In genomic region chr1:75317241-75318201, GRCm38 (mm10) we compare ENCODE assay signal across 7 mouse cellular contexts. TPM values are rescaled to one million over a fixed set of nuclear protein-coding genes. Genes with fewer than 3 reads are reported as not detected.
A peak's percentile ranks its signal among the peaks of the same experiment; 100 is the strongest.
DNase-seq lines count a peak whose midpoint lies in the region; ATAC-seq lines count a peak whose summit lies in the region.

Dnpep (minus strand) TSS chr1:75317990.

- H3K27ac ChIP-seq in embryonic facial prominence, embryonic 11.5 days (replicated peaks; ENCODE audit: low read depth, low read length): peak within 1 kb of the TSS; percentile 78
- H3K27ac ChIP-seq in limb, embryonic 10.5 days: peak within 1 kb of the TSS; percentile 82
- H3K27ac ChIP-seq in midbrain, embryonic 13.5 days: peak within 1 kb of the TSS; percentile 87

- peak within 1 kb of the TSS; percentile 69 for H3K9ac ChIP-seq in embryonic facial prominence, embryonic 11.5 days (replicated peaks; ENCODE audit: low read length)
- peak within 1 kb of the TSS; percentile 74 for H3K9ac ChIP-seq in midbrain, embryonic 13.5 days (replicated peaks)

- under 1% methylated on average over 92 of the region's 92 CpGs for WGBS in embryonic facial prominence, embryonic 11.5 days
- under 1% methylated on average over 92 of the region's 92 CpGs for WGBS in limb, embryonic 10.5 days
- WGBS in midbrain, embryonic 13.5 days: under 1% methylated on average over 92 of the region's 92 CpGs

- DNase-seq in adrenal gland, postnatal 14 days: peak; percentile 100
- peak; percentile 100 for DNase-seq in embryonic facial prominence, embryonic 11.5 days (ENCODE audit: low spot score)
- peak; percentile 100 for DNase-seq in kidney, adult 11 months
- DNase-seq in limb, embryonic 10.5 days (ENCODE audit: low spot score): peak; percentile 100
- DNase-seq in spleen, adult 12 weeks (ENCODE audit: low spot score): peak; percentile 100

- H3K4me3 ChIP-seq in embryonic facial prominence, embryonic 11.5 days (ENCODE audit: low read depth, low read length): peak within 1 kb of the TSS; percentile 66
- peak within 1 kb of the TSS; percentile 60 for H3K4me3 ChIP-seq in limb, embryonic 10.5 days
- peak within 1 kb of the TSS; percentile 62 for H3K4me3 ChIP-seq in midbrain, embryonic 13.5 days (replicated peaks)

- no peaks in the 10 kb centered on the region for H3K27me3 ChIP-seq in embryonic facial prominence, embryonic 11.5 days (ENCODE audit: control insufficient read depth, insufficient read depth, low read length)
- no peaks in the 10 kb centered on the region for H3K27me3 ChIP-seq in limb, embryonic 10.5 days (ENCODE audit: low read depth, poor library complexity, severe bottlenecking)
- H3K27me3 ChIP-seq in midbrain, embryonic 13.5 days: no peaks in the 10 kb centered on the region

- H3K9me3 ChIP-seq in embryonic facial prominence, embryonic 11.5 days (replicated peaks; ENCODE audit: control insufficient read depth, low read length): no peaks in the 10 kb centered on the region
- no peaks in the 10 kb centered on the region for H3K9me3 ChIP-seq in limb, embryonic 10.5 days (replicated peaks)
- no peaks in the 10 kb centered on the region for H3K9me3 ChIP-seq in midbrain, embryonic 13.5 days

- peak within 1 kb of the TSS; percentile 52 for H3K4me2 ChIP-seq in embryonic facial prominence, embryonic 11.5 days (ENCODE audit: low read depth, low read length)
- peak within 1 kb of the TSS; percentile 81 for H3K4me2 ChIP-seq in midbrain, embryonic 13.5 days (replicated peaks)

- no peaks in the 10 kb centered on the region for H3K4me1 ChIP-seq in embryonic facial prominence, embryonic 11.5 days (ENCODE audit: control insufficient read depth, insufficient read depth, low read length)
- peaks cover 24% of the 10 kb centered on the region for H3K4me1 ChIP-seq in limb, embryonic 10.5 days
- H3K4me1 ChIP-seq in midbrain, embryonic 13.5 days (replicated peaks): peaks cover 13% of the 10 kb centered on the region

- ATAC-seq in embryonic facial prominence, embryonic 11.5 days (replicated peaks; ENCODE audit: insufficient number of reproducible peaks, low FRiP score, low TSS enrichment, low read depth): peak; percentile 98
- ATAC-seq in granulocyte monocyte progenitor cell, adult 5-6 weeks (replicated peaks; ENCODE audit: poor library complexity, severe bottlenecking): peak; percentile 84
- peak; percentile 98 for ATAC-seq in midbrain, embryonic 13.5 days

- no peaks in the 10 kb centered on the region; the same call in 1 of the 2 replicates for H3K36me3 ChIP-seq in embryonic facial prominence, embryonic 11.5 days (replicated peaks; ENCODE audit: control insufficient read depth, insufficient read depth, low read depth, low read length)
- H3K36me3 ChIP-seq in limb, embryonic 10.5 days: peaks cover 34% of the 10 kb centered on the region
- H3K36me3 ChIP-seq in midbrain, embryonic 13.5 days: peaks cover 32% of the 10 kb centered on the region

RNA-seq across cellular contexts. Expression of gene Dnpep, which starts in this region (rescaled TPM):
- 92.5 and 101 TPM in 2 replicates for total RNA-seq in adrenal gland, postnatal 14 days (2021)
- polyA plus RNA-seq in embryonic facial prominence, embryonic 11.5 days (2014; fragmentation: Nextera tagmentation; extraction: Ambion mirVana): 123 and 146 TPM in 2 replicates
- total RNA-seq in granulocyte monocyte progenitor cell, adult 5-6 weeks (2014; fragmentation: Nextera tagmentation): 35.6 and 44.7 TPM in 2 replicates
- 26.6 and 47.7 TPM in 2 replicates for total RNA-seq in granulocyte monocyte progenitor cell, adult 5-6 weeks (2017)
- 117 and 132 TPM in 2 replicates for polyA plus RNA-seq in limb, embryonic 10.5 days (2016; fragmentation: Nextera tagmentation; extraction: Ambion mirVana)
- polyA plus RNA-seq in midbrain, embryonic 13.5 days (2015; fragmentation: Nextera tagmentation; extraction: Ambion mirVana): 155 and 161 TPM in 2 replicates

Comparison
In these comparisons a context has a peak if more than half of its experiments do, and no peak if none do; other contexts are left out.
1. Peak in every context shown above with its lines: DNase-seq, ATAC-seq, H3K4me3 ChIP-seq and H3K27ac ChIP-seq.